Mouse (Mus musculus) MEL (cell line): ENCODE measurements at regions not wholly inside any gene's neighbourhood (a gene's known extent, or its start where the extent isn't known, plus 50 kb on each side); places are given as distances from the start of the nearest gene placed in this dataset.

Experiments
- DNase-seq: peaks from one replicate; pipeline ENCODE4 v3.0.0; 2011; ENCODE audit warnings: low read depth, low spot score
- H3K27ac ChIP-seq: 2 replicates; pipeline ENCODE4 v1.5.1; 2012; ENCODE audit warnings: low read depth, mild to moderate bottlenecking, control low read depth, low read length, moderate library complexity; ENCODE audit not compliant: control insufficient read depth
- H3K27me3 ChIP-seq, 2 experiments: fragments of 150-350 bp in 1 of 2; sonication (generic) in 1 of 2; 2 replicates each; pipeline ENCODE4 v1.6.1; 2012; ENCODE audit warnings: low read length in 2 of 2, mild to moderate bottlenecking in 2 of 2, improper control_type of control experiment in 1 of 2, moderate library complexity in 1 of 2; ENCODE audit not compliant: insufficient read depth in 2 of 2, control insufficient read depth in 1 of 2
- H3K36me3 ChIP-seq, 2 experiments: 2 replicates each; pipeline ENCODE4 v1.6.1; 2012 to 2014; ENCODE audit warnings: low read length in 2 of 2, improper control_type of control experiment in 1 of 2, inconsistent platforms in 1 of 2, mild to moderate bottlenecking in 1 of 2; ENCODE audit not compliant: insufficient read depth in 2 of 2, control insufficient read depth in 1 of 2
- H3K4me1 ChIP-seq, 2 experiments: fragments of 150-350 bp in 1 of 2; sonication (generic) in 1 of 2; 2 replicates each; pipeline ENCODE4 v1.6.1; 2012; ENCODE audit warnings: low read length in 2 of 2, improper control_type of control experiment in 1 of 2, mild to moderate bottlenecking in 1 of 2; ENCODE audit not compliant: insufficient read depth in 2 of 2, control insufficient read depth in 1 of 2
- H3K4me3 ChIP-seq, 2 experiments: fragments of 150-350 bp in 1 of 2; sonication (generic) in 1 of 2; 2 replicates each; pipeline ENCODE4 v1.5.1; 2012; ENCODE audit warnings: low read depth in 2 of 2, low read length in 2 of 2, mild to moderate bottlenecking in 2 of 2, moderate library complexity in 2 of 2, control low read depth in 1 of 2, improper control_type of control experiment in 1 of 2; ENCODE audit not compliant: control insufficient read depth in 1 of 2, insufficient read depth in 1 of 2
- H3K79me2 ChIP-seq: 2 replicates; pipeline ENCODE4 v1.6.1; 2012; ENCODE audit warnings: mild to moderate bottlenecking, low read length, moderate library complexity; ENCODE audit not compliant: control insufficient read depth, poor library complexity, insufficient read depth
- H3K9ac ChIP-seq: 2 replicates; pipeline ENCODE4 v1.6.1; 2012; ENCODE audit warnings: low read depth, mild to moderate bottlenecking, control low read depth, low read length, moderate library complexity; ENCODE audit not compliant: control insufficient read depth, poor library complexity, severe bottlenecking
- H3K9me3 ChIP-seq: fragments of 150-350 bp; sonication (generic); replicated peaks from 2 replicates; pipeline ENCODE4 v1.6.1; 2012; ENCODE audit warnings: mild to moderate bottlenecking, low read length, improper control_type of control experiment, moderate library complexity; ENCODE audit not compliant: insufficient read depth
- CHD2 ChIP-seq: IDR thresholded peaks from 2 replicates; pipeline ENCODE4 v1.6.1; 2011; ENCODE audit warnings: low read length, improper control_type of control experiment
- E2F4 ChIP-seq: IDR thresholded peaks from 2 replicates; pipeline ENCODE4 v1.6.1; 2011; ENCODE audit warnings: low read depth, low read length, improper control_type of control experiment, borderline replicate concordance
- ELF1 ChIP-seq: IDR thresholded peaks from 2 replicates; pipeline ENCODE4 v1.6.1; 2014; ENCODE audit warnings: low read depth, mild to moderate bottlenecking, inconsistent platforms, low read length, improper control_type of control experiment, moderate library complexity
- EP300 ChIP-seq, 2 experiments: IDR thresholded peaks; 2 replicates each; pipeline ENCODE4 v1.6.1; 2011; ENCODE audit warnings: improper control_type of control experiment in 2 of 2, low read length in 2 of 2, low read depth in 1 of 2, mild to moderate bottlenecking in 1 of 2
- ETS1 ChIP-seq: IDR thresholded peaks from 2 replicates; pipeline ENCODE4 v1.6.1; 2012; ENCODE audit warnings: low read depth, mild to moderate bottlenecking, inconsistent platforms, low read length, improper control_type of control experiment, moderate library complexity
- GABPA ChIP-seq: IDR thresholded peaks from 2 replicates; pipeline ENCODE4 v1.6.1; 2012; ENCODE audit warnings: low read depth, mild to moderate bottlenecking, inconsistent platforms, low read length, improper control_type of control experiment, moderate library complexity
- HCFC1 ChIP-seq: IDR thresholded peaks from 2 replicates; pipeline ENCODE4 v1.6.1; 2012; ENCODE audit warnings: low read depth, mild to moderate bottlenecking, inconsistent platforms, low read length, improper control_type of control experiment, moderate library complexity
- KAT2A ChIP-seq: conservative IDR thresholded peaks from 2 replicates; pipeline ENCODE4 v1.6.1; 2012; ENCODE audit warnings: low read depth, low read length, improper control_type of control experiment, inconsistent platforms
- MAFK ChIP-seq: IDR thresholded peaks from 2 replicates; pipeline ENCODE4 v1.6.1; 2011; ENCODE audit warnings: low read depth, mild to moderate bottlenecking, low read length, improper control_type of control experiment, borderline replicate concordance
- MAZ ChIP-seq: IDR thresholded peaks from 2 replicates; pipeline ENCODE4 v1.6.1; 2012; ENCODE audit warnings: low read depth, mild to moderate bottlenecking, inconsistent platforms, low read length, improper control_type of control experiment
- MEF2A ChIP-seq: IDR thresholded peaks from 2 replicates; pipeline ENCODE4 v1.6.1; 2014; ENCODE audit warnings: low read depth, mild to moderate bottlenecking, inconsistent platforms, low read length, improper control_type of control experiment; ENCODE audit not compliant: poor library complexity, insufficient replicate concordance, severe bottlenecking; ENCODE audit errors: extremely low read depth
- MYC ChIP-seq: IDR thresholded peaks from 2 replicates; pipeline ENCODE4 v1.6.1; 2011; ENCODE audit warnings: low read depth, mild to moderate bottlenecking, low read length, improper control_type of control experiment, moderate library complexity
- NELFE ChIP-seq: IDR thresholded peaks from 2 replicates; pipeline ENCODE4 v1.6.1; 2011; ENCODE audit warnings: low read depth, low read length, improper control_type of control experiment
- NRF1 ChIP-seq: IDR thresholded peaks from 2 replicates; pipeline ENCODE4 v1.6.1; 2014; ENCODE audit warnings: low read depth, mild to moderate bottlenecking, inconsistent platforms, low read length, improper control_type of control experiment, moderate library complexity; ENCODE audit not compliant: poor library complexity, insufficient read depth, severe bottlenecking
- POLR2A ChIP-seq, 2 experiments: IDR thresholded peaks; 2 replicates each; pipeline ENCODE4 v1.6.1; 2011 to 2012; ENCODE audit warnings: low read length in 2 of 2, mild to moderate bottlenecking in 2 of 2, control low read depth in 1 of 2, improper control_type of control experiment in 1 of 2, low read depth in 1 of 2, moderate library complexity in 1 of 2; ENCODE audit not compliant: control insufficient read depth in 1 of 2, insufficient read depth in 1 of 2, poor library complexity in 1 of 2
- POLR2AphosphoS5 ChIP-seq: IDR thresholded peaks from 2 replicates; pipeline ENCODE4 v1.6.1; 2012; ENCODE audit warnings: low read depth, borderline replicate concordance, mild to moderate bottlenecking, inconsistent platforms, low read length, moderate library complexity, mixed read lengths
- RAD21 ChIP-seq: IDR thresholded peaks from 2 replicates; pipeline ENCODE4 v1.6.1; 2011; ENCODE audit warnings: mild to moderate bottlenecking, low read depth, low read length, improper control_type of control experiment
- SIN3A ChIP-seq: IDR thresholded peaks from 2 replicates; pipeline ENCODE4 v1.6.1; 2012; ENCODE audit warnings: low read length, improper control_type of control experiment, inconsistent platforms
- TAL1 ChIP-seq: IDR thresholded peaks from 2 replicates; pipeline ENCODE4 v1.6.1; 2012; ENCODE audit warnings: mild to moderate bottlenecking, inconsistent platforms, low read length, moderate library complexity, mixed read lengths
- TBP ChIP-seq: IDR thresholded peaks from 2 replicates; pipeline ENCODE4 v1.8.0; 2011; ENCODE audit warnings: low read depth, low read length, improper control_type of control experiment
- TCF12 ChIP-seq: IDR thresholded peaks from 2 replicates; pipeline ENCODE4 v1.6.1; 2014; ENCODE audit warnings: low read depth, mild to moderate bottlenecking, inconsistent platforms, low read length, improper control_type of control experiment, moderate library complexity
- UBTF ChIP-seq: IDR thresholded peaks from 2 replicates; pipeline ENCODE4 v1.6.1; 2012; ENCODE audit warnings: low read depth, mild to moderate bottlenecking, inconsistent platforms, low read length, improper control_type of control experiment, moderate library complexity, borderline replicate concordance; ENCODE audit not compliant: insufficient read depth
- USF2 ChIP-seq, 2 experiments: IDR thresholded peaks; 2 replicates each; pipeline ENCODE4 v1.6.1; 2011 to 2012; ENCODE audit warnings: improper control_type of control experiment in 2 of 2, low read length in 2 of 2, borderline replicate concordance in 1 of 2, inconsistent platforms in 1 of 2, low read depth in 1 of 2, mild to moderate bottlenecking in 1 of 2; ENCODE audit not compliant: insufficient read depth in 1 of 2
- ZC3H11A ChIP-seq: IDR thresholded peaks from 2 replicates; pipeline ENCODE4 v1.6.1; 2012; ENCODE audit warnings: low read depth, mild to moderate bottlenecking, inconsistent platforms, low read length, improper control_type of control experiment
- ZNF384 ChIP-seq: IDR thresholded peaks from 2 replicates; pipeline ENCODE4 v1.6.1; 2012; ENCODE audit warnings: low read depth, mild to moderate bottlenecking, inconsistent platforms, low read length, improper control_type of control experiment

- Histone ChIP-seq H3K36me3 (no peaks in the 10 kb centered on the region), H3K4me1 (no peaks in the 10 kb centered on the region), H3K9ac (no peak overlapping the region), H3K4me3 (no peak overlapping the region), H3K27ac (no peak overlapping the region), H3K9me3 (no peaks in the 10 kb centered on the region), H3K79me2 (no peaks in the 10 kb centered on the region), H3K27me3 (no peaks in the 10 kb centered on the region)
- TF ChIP-seq TCF12 (no peak), ZNF384 (no peak), ELF1 (no peak), MEF2A (no peak), USF2 (IDR thresholded peaks at IDR 0.05; ENCODE audit: borderline replicate concordance in 1 of 2, insufficient read depth in 1 of 2, low read depth in 1 of 2, low read length in 2 of 2) (no peak), RAD21 (no peak), MAFK (no peak)
- no peak for DNase-seq
Observed at GRCm38 (mm10) chr4:127718661-127719060, 252.1 kb downstream of the CK137956 start.

GRCm38 (mm10) chr4:127712274-127712673 is 258.5 kb downstream of the CK137956 start:
- DNase-seq, result no peak
- Histone ChIP-seq H3K9me3 (no peaks in the 10 kb centered on the region), H3K27ac (no peak overlapping the region)

GRCm38 (mm10) chr4:127710816-127711215 is 259.9 kb downstream of the CK137956 start:
- no peaks in the 10 kb centered on the region for H3K27me3 ChIP-seq
- H3K9me3 ChIP-seq, result no peaks in the 10 kb centered on the region
- H3K27ac ChIP-seq, result no peak overlapping the region
- H3K9ac ChIP-seq, result no peak overlapping the region
- H3K36me3 ChIP-seq, result no peaks in the 10 kb centered on the region
- no peaks in the 10 kb centered on the region for H3K79me2 ChIP-seq
- TF ChIP-seq POLR2A (IDR thresholded peaks at IDR 0.05; ENCODE audit: control insufficient read depth in 1 of 2, insufficient read depth in 1 of 2, low read depth in 1 of 2, low read length in 2 of 2, poor library complexity in 1 of 2) (no peak), TBP (no peak), NRF1 (no peak), E2F4 (no peak), USF2 (IDR thresholded peaks at IDR 0.05; ENCODE audit: borderline replicate concordance in 1 of 2, insufficient read depth in 1 of 2, low read depth in 1 of 2, low read length in 2 of 2) (no peak), KAT2A (no peak), UBTF (no peak), POLR2AphosphoS5 (no peak), ETS1 (no peak), MYC (no peak), NELFE (no peak), GABPA (no peak), EP300 (IDR thresholded peaks at IDR 0.05; ENCODE audit: low read depth in 1 of 2, low read length in 2 of 2) (no peak), HCFC1 (no peak), SIN3A (no peak), CHD2 (no peak), TAL1 (no peak)
- DNase-seq, result no peak
- no peak overlapping the region for H3K4me3 ChIP-seq
- no peaks in the 10 kb centered on the region for H3K4me1 ChIP-seq

More at GRCm38 (mm10) chr4:127712274-127712673, 258.5 kb downstream of the CK137956 start:
- TF ChIP-seq HCFC1, result no peak
- no peak for TF ChIP-seq CHD2
- no peak for TF ChIP-seq MAZ
- no peak for TF ChIP-seq ZC3H11A
- TF ChIP-seq, all 39 proteins: peak for 0
- Histone ChIP-seq H3K27me3 (no peaks in the 10 kb centered on the region), H3K9ac (no peak overlapping the region), H3K4me1 (no peaks in the 10 kb centered on the region), H3K36me3 (no peaks in the 10 kb centered on the region), H3K79me2 (no peaks in the 10 kb centered on the region), H3K4me3 (no peak overlapping the region)
